Mouse (Mus musculus) forebrain, embryonic 13.5 days (tissue): ENCODE measurements around the gene Vmn1r72. TPM values are rescaled to one million over a fixed set of nuclear protein-coding genes. Genes with fewer than 3 reads are reported as not detected.
"Not testable (repeated sequence)": the region's sequence is repeated elsewhere in the genome, so short reads cannot be mapped to it uniquely, and the experiment has no call there.

ENCODE experiments used
- ATAC-seq: fragments of 200-750 bp; cut with Nextera tagmentation; 2 replicates; pipeline ENCODE4 v1.8.0; 2017
- H3K27ac ChIP-seq: fragments of 300-500 bp; sonication (generic); 2 replicates; pipeline ENCODE4 v1.5.1; 2015; ENCODE audit warnings: inconsistent platforms, mild to moderate bottlenecking, moderate library complexity
- H3K27me3 ChIP-seq: fragments of 300-500 bp; sonication (generic); 2 replicates; pipeline ENCODE4 v1.6.1; 2015; ENCODE audit warnings: mild to moderate bottlenecking, inconsistent platforms
- H3K36me3 ChIP-seq: fragments of 300-500 bp; sonication (generic); 2 replicates; pipeline ENCODE4 v1.6.1; 2015; ENCODE audit warnings: mild to moderate bottlenecking, inconsistent platforms; ENCODE audit not compliant: poor library complexity, severe bottlenecking
- H3K4me1 ChIP-seq: fragments of 300-500 bp; sonication (generic); 2 replicates; pipeline ENCODE4 v1.6.1; 2015; ENCODE audit warnings: inconsistent platforms
- H3K4me2 ChIP-seq: fragments of 300-500 bp; sonication (generic); 2 replicates; pipeline ENCODE4 v1.6.1; 2015; ENCODE audit warnings: inconsistent platforms, mild to moderate bottlenecking, moderate library complexity
- H3K4me3 ChIP-seq: fragments of 300-500 bp; sonication (generic); 2 replicates; pipeline ENCODE4 v1.5.1; 2015; ENCODE audit warnings: mild to moderate bottlenecking, inconsistent platforms
- H3K9ac ChIP-seq: fragments of 300-500 bp; sonication (generic); 2 replicates; pipeline ENCODE4 v1.6.1; 2015; ENCODE audit warnings: mild to moderate bottlenecking, inconsistent platforms
- H3K9me3 ChIP-seq: fragments of 300-500 bp; sonication (generic); replicated peaks from 2 replicates; pipeline ENCODE4 v1.6.1; 2016; ENCODE audit warnings: inconsistent platforms
- WGBS: fragments of 180-500 bp; shearing (Covaris S2); methylation state at CpG from one replicate; pipeline ENCODE4 v1.1.7; 2015; 5-methylcytosine and 5-hydroxymethylcytosine counted together
- polyA plus RNA-seq: library from polyadenylated mRNA; unstranded; fragments of >200 nt; fragmentation: Nextera tagmentation; extraction: Ambion mirVana; gene quantifications from 2 replicates; pipeline ENCODE4 v1.2.1, GENCODE M21; 2015

Vmn1r72 gene
- not detected in 2 replicates for polyA plus RNA-seq

- not testable (repeated sequence) for H3K9ac ChIP-seq, H3K36me3 ChIP-seq, H3K27ac ChIP-seq, H3K27me3 ChIP-seq, ATAC-seq, H3K4me1 ChIP-seq, H3K4me2 ChIP-seq, H3K4me3 ChIP-seq
- H3K9me3 ChIP-seq: peaks cover 45% of the 10 kb centered on the region
Measured at GRCm38 (mm10) chr7:11680047-11680446, at the start of gene Vmn1r72. Gene Vmn1r72 (minus strand): TSS chr7:11680147.

- not testable (repeated sequence) for H3K36me3 ChIP-seq, ATAC-seq, H3K4me2 ChIP-seq, H3K9ac ChIP-seq, H3K27ac ChIP-seq, H3K4me3 ChIP-seq, H3K4me1 ChIP-seq, H3K27me3 ChIP-seq, H3K9me3 ChIP-seq
- 9% methylated on average over 8 of the region's 8 CpGs for WGBS
Measured at GRCm38 (mm10) chr7:11617082-11617481, 62.9 kb downstream of the Vmn1r72 start.

Other genes starting within 250 kb of the Vmn1r72 start
- not detected in 2 replicates for gene Zscan4-ps2, start 165.8 kb downstream of the Vmn1r72 start, polyA plus RNA-seq
- not detected in 2 replicates for gene Zscan4-ps3, start 70.8 kb downstream of the Vmn1r72 start, polyA plus RNA-seq
- not detected in 2 replicates for gene Vmn1r73, start 50.1 kb upstream of the Vmn1r72 start, polyA plus RNA-seq
- not detected in 2 replicates for gene Vmn1r74, start 153.8 kb upstream of the Vmn1r72 start, polyA plus RNA-seq
- not detected in 2 replicates for gene Vmn1r75, start 194.5 kb upstream of the Vmn1r72 start, polyA plus RNA-seq